Mouse (Mus musculus): ENCODE results near the gene Lmo7.

- no peak for TF ChIP-seq CTCF (IDR thresholded peaks at IDR 0.05; ENCODE audit: extremely low read depth, insufficient read depth, insufficient read length, insufficient replicate concordance)
- TF ChIP-seq POLR2A (IDR thresholded peaks at IDR 0.05; ENCODE audit: low read depth, low read length) = no peak
Observed at GRCm38 (mm10) chr14:101777129-101777493, 47.4 kb downstream of the Lmo7 start.

Data from spleen, adult 2 months (tissue).